Mouse (Mus musculus) central nervous system, embryonic 11.5 days (tissue): ENCODE results near the gene Rpain. TPM values are rescaled to one million over a fixed set of nuclear protein-coding genes. Genes with fewer than 3 reads are reported as not detected.

ENCODE experiments used
- polyA plus RNA-seq: library from polyadenylated mRNA; depleted of rRNA; stranded (reverse); fragments of >200 nt; gene quantifications from 2 replicates; pipeline ENCODE4 v1.2.3, GENCODE M21; 2012; rRNA removed

Gene Rpain
- 65.4 and 101 TPM in 2 replicates for polyA plus RNA-seq

DNA sequence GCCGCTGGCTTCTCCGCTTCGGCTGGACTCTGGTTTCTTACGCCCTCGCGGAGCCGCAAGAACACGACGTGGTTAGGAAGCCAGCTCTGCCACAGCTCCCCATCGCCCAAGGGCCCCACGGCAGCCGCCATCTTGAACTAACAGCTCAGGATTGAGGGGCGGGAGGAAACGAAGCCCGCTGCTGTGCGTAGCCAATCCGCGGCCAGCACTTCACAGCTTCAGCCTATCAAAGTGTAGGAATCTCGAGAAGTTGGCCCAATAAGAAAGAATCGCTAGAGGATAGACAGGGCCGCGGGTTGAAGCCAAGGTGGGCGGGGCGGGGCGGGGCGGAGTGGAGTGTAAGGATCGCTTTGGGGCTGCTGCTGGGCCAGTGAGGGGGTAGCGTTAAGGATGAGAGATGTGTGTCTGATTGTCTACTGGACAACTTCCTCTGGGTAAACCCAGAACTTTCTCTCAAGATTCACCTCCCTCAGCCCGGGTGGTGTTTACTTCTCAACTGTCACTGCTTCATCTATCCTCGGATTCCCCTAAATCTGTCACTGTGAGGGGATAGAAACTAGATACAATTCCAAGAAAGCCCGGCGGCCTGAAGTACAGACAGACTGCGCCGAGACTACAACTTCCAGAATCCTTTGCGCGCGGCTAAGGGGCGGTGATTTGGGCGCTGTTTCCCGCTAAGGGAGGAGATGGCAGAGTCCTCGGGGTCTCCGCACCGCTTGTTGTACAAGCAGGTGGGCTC is at the start of gene Rpain, which contains the start of gene Nup88:
Gene Rpain, plus strand, starts transcription at position 393 of the 739 bp plus-strand sequence.
Gene Nup88, minus strand, starts transcription at position 153 of the 739 bp plus-strand sequence.

DNA sequence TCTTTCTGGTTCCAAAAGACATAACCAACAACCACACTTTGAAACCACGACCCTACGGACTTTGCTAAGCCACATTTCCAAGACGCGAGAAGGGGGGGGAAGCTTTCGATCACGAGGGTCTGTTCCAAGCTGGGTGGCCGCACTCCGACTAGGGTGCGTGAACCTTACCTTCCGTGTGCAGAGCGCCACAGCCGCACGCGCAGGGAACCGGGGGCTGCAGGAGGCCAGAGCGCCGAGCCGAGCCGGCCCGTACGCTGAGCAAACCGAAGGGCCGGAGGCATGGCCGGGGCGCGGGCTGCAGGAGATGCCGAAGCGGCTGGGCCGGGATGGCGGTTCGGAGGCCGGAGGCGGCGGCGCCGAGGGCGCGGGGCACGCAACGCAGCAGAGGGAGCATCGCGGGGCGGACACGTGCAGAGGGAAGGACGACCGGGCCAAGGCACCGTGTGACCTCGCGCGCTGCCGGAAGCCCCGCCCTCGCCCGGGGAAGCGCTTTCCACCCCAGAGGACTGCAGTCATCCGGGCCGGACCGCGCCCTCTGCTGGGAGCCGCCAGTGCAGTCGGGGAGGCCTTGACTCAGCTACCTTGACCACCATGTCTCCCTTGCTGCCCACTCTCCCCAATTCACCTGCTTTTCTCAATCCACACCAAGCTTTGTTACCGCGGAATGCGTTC is 12.7 kb downstream of the Rpain start, which contains the start of gene C1qbp:
Gene C1qbp, minus strand, starts transcription at position 470 of the 672 bp plus-strand sequence.

DNA sequence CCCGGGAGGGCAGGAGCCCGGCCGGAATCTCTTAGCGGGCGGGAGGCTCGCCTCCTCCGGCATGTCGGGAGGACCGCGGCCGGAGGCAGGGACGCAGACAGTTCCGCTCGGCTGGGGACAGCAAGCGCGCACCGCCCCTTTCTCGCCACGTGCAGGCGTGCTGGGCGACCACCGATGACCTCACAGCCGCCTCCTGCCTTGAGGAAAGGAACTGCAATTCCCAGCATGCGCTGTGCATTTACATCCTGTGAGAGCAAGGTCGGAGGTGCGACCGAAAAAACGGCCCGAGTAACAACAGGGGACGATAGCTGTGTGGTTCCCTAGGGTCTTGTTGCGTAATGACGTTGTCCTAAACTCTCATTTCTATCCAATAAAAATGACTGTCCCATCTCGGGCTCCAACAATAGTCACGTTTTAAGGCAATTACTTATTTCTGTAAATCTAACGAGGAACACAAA is 34.3 kb downstream of the Rpain start, which contains the start of gene Dhx33:
Gene Dhx33, minus strand, starts transcription at position 122 of the 458 bp plus-strand sequence.

DNA sequence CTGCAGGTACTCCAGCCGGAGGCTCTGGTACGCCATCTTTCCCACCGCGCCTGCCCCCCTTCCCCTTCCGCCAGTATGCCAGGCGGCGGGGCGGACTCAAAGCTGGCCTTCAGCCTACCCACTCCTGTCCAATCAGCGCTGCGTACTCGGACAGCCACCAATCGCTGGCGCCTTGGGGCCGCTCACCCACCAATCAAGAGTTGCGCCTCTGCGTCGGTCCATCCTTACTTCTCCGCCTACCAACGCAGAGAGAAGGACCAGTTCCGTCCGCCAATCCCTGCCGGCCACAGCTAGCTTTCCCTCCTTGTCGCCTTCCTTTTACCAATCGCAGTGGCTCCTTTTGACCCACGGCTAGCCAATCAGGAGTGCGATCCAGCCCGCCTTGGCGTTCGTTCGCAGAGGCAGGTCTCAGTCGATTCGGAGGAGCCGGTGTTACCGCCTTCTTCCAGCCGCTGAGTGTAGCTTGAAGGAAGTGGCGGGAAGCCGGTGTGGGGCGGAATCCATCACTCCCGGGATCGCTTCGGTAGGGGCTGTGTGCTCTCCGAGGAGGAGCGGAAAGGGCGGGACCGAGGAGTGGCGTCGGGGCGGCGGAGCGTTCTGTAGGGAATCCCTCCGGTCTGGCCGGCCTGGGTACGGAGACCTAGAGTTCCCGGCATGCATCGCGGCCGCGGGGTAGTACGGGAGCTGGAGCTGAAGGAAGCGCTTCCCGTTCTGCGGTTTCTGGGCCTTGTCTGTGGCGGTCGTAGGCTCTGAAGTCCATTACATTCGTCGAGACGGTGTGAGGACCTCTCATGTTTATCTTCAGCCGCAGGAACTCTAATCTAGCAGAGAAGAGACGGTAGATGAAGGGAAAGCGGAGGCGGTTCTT is 49.4 kb downstream of the Rpain start, which contains the start of the genes Mis12 and Derl2:
Gene Mis12, plus strand, starts transcription at position 411 of the 868 bp plus-strand sequence.
Gene Derl2, minus strand, starts transcription at position 641 of the 868 bp plus-strand sequence.

Other genes with a start within 250 kb of the Rpain start
- 4.8 and 5.2 TPM in 2 replicates for gene Zfp3, start 206.0 kb upstream of the Rpain start, polyA plus RNA-seq
- gene Scimp, start 157.6 kb upstream of the Rpain start, polyA plus RNA-seq = 0.05 TPM in 1 of 2 replicates, not detected in the other
- 19.7 and 22.9 TPM in 2 replicates for gene Rabep1, start 125.4 kb upstream of the Rpain start, polyA plus RNA-seq
- gene Nup88, start 240 bp upstream of the Rpain start, polyA plus RNA-seq = 136 and 205 TPM in 2 replicates
- 156 and 169 TPM in 2 replicates for gene C1qbp, start 12.8 kb downstream of the Rpain start, polyA plus RNA-seq
- gene Dhx33, start 34.2 kb downstream of the Rpain start, polyA plus RNA-seq = 19.2 and 29.2 TPM in 2 replicates
- 37.1 and 38.8 TPM in 2 replicates for gene Mis12, start 49.4 kb downstream of the Rpain start, polyA plus RNA-seq
- 17.4 and 27.6 TPM in 2 replicates for gene Derl2, start 49.6 kb downstream of the Rpain start, polyA plus RNA-seq
- 196 and 211 TPM in 2 replicates for gene 6330403K07Rik, start 63.3 kb downstream of the Rpain start, polyA plus RNA-seq
- 0.04 TPM in 2 replicates for gene Nlrp1a, start 174.5 kb downstream of the Rpain start, polyA plus RNA-seq